Mouse (Mus musculus) testis, adult 2 months (tissue): ENCODE measurements around the gene Skp1a. TPM values are rescaled to one million over a fixed set of nuclear protein-coding genes. Genes with fewer than 3 reads are reported as not detected.

Experiments used
- H3K27ac ChIP-seq: fragments of 200-500 bp; 2 replicates; pipeline ENCODE4 v1.5.1; 2012; ENCODE audit warnings: low read depth, low read length; ENCODE audit not compliant: control insufficient read depth, insufficient read depth
- H3K27me3 ChIP-seq: fragments of 200-500 bp; 2 replicates; pipeline ENCODE4 v1.6.1; 2012; ENCODE audit warnings: mild to moderate bottlenecking, low read length, moderate library complexity; ENCODE audit not compliant: control insufficient read depth, insufficient read depth
- H3K36me3 ChIP-seq: fragments of 200-500 bp; 2 replicates; pipeline ENCODE4 v1.6.1; 2012; ENCODE audit warnings: mild to moderate bottlenecking, low read length; ENCODE audit not compliant: control insufficient read depth, insufficient read depth
- H3K4me1 ChIP-seq: fragments of 200-500 bp; 2 replicates; pipeline ENCODE4 v1.6.1; 2012; ENCODE audit warnings: low read length; ENCODE audit not compliant: control insufficient read depth, insufficient read depth
- H3K4me3 ChIP-seq: fragments of 200-500 bp; 2 replicates; pipeline ENCODE4 v1.5.1; 2012; ENCODE audit warnings: low read depth, mild to moderate bottlenecking, low read length, moderate library complexity, mixed read lengths; ENCODE audit not compliant: control insufficient read depth
- CTCF ChIP-seq: fragments of 200-500 bp; IDR thresholded peaks from 2 replicates; pipeline ENCODE4 v1.5.1; 2012; ENCODE audit warnings: low read depth, mild to moderate bottlenecking, inconsistent platforms, low read length, moderate library complexity; ENCODE audit not compliant: control insufficient read depth, insufficient read depth, insufficient replicate concordance
- POLR2A ChIP-seq: fragments of 200-500 bp; IDR thresholded peaks from 2 replicates; pipeline ENCODE4 v1.6.1; 2012; ENCODE audit warnings: low read depth, mild to moderate bottlenecking, inconsistent platforms, low read length, moderate library complexity; ENCODE audit not compliant: control insufficient read depth
- polyA plus RNA-seq: library from polyadenylated mRNA; depleted of rRNA; stranded (reverse); fragments of >200 nt; gene quantifications from 2 replicates; pipeline ENCODE4 v1.2.3, GENCODE M21; 2012

The Skp1a gene
- polyA plus RNA-seq, 1 experiment: 95.9 TPM

- H3K4me1 ChIP-seq: peaks cover 25% of the 10 kb centered on the region
- H3K4me3 ChIP-seq: no peak overlapping the region
Observed at GRCm38 (mm10) chr11:52280566-52281455, 49.0 kb downstream of the Skp1a start.

GRCm38 (mm10) chr11:52281568-52282328 lies 50.0 kb downstream of the Skp1a start:
- TF ChIP-seq CTCF: no peak
- no peak for TF ChIP-seq POLR2A
- Histone ChIP-seq H3K4me1 (peaks cover 28% of the 10 kb centered on the region), H3K27me3 (no peaks in the 10 kb centered on the region), H3K4me3 (no peak overlapping the region; the same call in 1 of the 2 replicates), H3K36me3 (no peaks in the 10 kb centered on the region; the same call in 1 of the 2 replicates), H3K27ac (no peak overlapping the region)

More at GRCm38 (mm10) chr11:52280566-52281455, 49.0 kb downstream of the Skp1a start:
- H3K27ac ChIP-seq: no peak overlapping the region
- H3K36me3 ChIP-seq: no peaks in the 10 kb centered on the region; the same call in 1 of the 2 replicates
- TF ChIP-seq CTCF (no peak), POLR2A (no peak)
- H3K27me3 ChIP-seq: no peaks in the 10 kb centered on the region

- no peaks in the 10 kb centered on the region; the same call in 1 of the 2 replicates for H3K36me3 ChIP-seq
- peaks cover 28% of the 10 kb centered on the region for H3K4me1 ChIP-seq
- no peak overlapping the region for H3K27ac ChIP-seq
- peak overlapping the region; percentile 93 for H3K4me3 ChIP-seq
- H3K27me3 ChIP-seq: no peaks in the 10 kb centered on the region
- TF ChIP-seq POLR2A (no peak), CTCF (no peak)
Observed at GRCm38 (mm10) chr11:52282420-52282773, 50.6 kb downstream of the Skp1a start.

- Histone ChIP-seq H3K4me1 (peaks cover 28% of the 10 kb centered on the region), H3K27ac (peak within 1 kb of the TSS; percentile 50), H3K36me3 (no peaks in the 10 kb centered on the region), H3K4me3 (peak within 1 kb of the TSS; percentile 93), H3K27me3 (no peaks in the 10 kb centered on the region)
- no peak for TF ChIP-seq CTCF
- no peak for TF ChIP-seq POLR2A
Observed at GRCm38 (mm10) chr11:52282774-52283595, 51.2 kb downstream of the Skp1a start, which contains the start of gene Tcf7. Gene Tcf7, minus strand, starts transcription at chr11:52283014.

- TF ChIP-seq CTCF (no peak), POLR2A (peak; percentile 18; the same call in 1 of the 2 replicates)
- H3K27me3 ChIP-seq: no peaks in the 10 kb centered on the region
- H3K4me3 ChIP-seq: peak overlapping the region; percentile 78
- peaks cover 28% of the 10 kb centered on the region for H3K4me1 ChIP-seq
- no peaks in the 10 kb centered on the region for H3K36me3 ChIP-seq
- H3K27ac ChIP-seq: 0 out of 2 replicates have a peak overlapping the region, but pooled peaks have one; percentile 2
Observed at GRCm38 (mm10) chr11:52283596-52284571, 52.1 kb downstream of the Skp1a start.
